Mouse (Mus musculus) heart, adult 2 months (tissue): ENCODE data around the gene Jak3. TPM values are rescaled to one million over a fixed set of nuclear protein-coding genes. Genes with fewer than 3 reads are reported as not detected.

Experiments used
- DNase-seq, 2 experiments: peaks; one replicate each; pipeline ENCODE4 v3.0.0; 2021
- H3K27ac ChIP-seq: fragments of 200-600 bp; 2 replicates; pipeline ENCODE4 v1.8.1; 2022
- H3K27me3 ChIP-seq: fragments of 200-500 bp; 2 replicates; pipeline ENCODE4 v1.6.1; 2012; ENCODE audit warnings: mild to moderate bottlenecking, low read length, inconsistent platforms, mixed read lengths; ENCODE audit not compliant: control insufficient read depth, insufficient read depth
- H3K36me3 ChIP-seq: fragments of 200-500 bp; 2 replicates; pipeline ENCODE4 v1.6.1; 2012; ENCODE audit warnings: low read length, inconsistent platforms; ENCODE audit not compliant: control insufficient read depth, insufficient read depth
- H3K4me1 ChIP-seq: fragments of 200-500 bp; 2 replicates; pipeline ENCODE4 v1.6.1; 2011; ENCODE audit warnings: low read length; ENCODE audit not compliant: control insufficient read depth, insufficient read depth
- H3K4me3 ChIP-seq: fragments of 200-600 bp; 2 replicates; pipeline ENCODE4 v1.8.1; 2022
- H3K79me2 ChIP-seq: fragments of 200-500 bp; replicated peaks from 2 replicates; pipeline ENCODE4 v1.6.1; 2012; ENCODE audit warnings: mild to moderate bottlenecking, inconsistent platforms, low read length, moderate library complexity, mixed read lengths; ENCODE audit not compliant: control insufficient read depth, insufficient read depth
- H3K9ac ChIP-seq: fragments of 200-500 bp; 2 replicates; pipeline ENCODE4 v1.6.1; 2012; ENCODE audit warnings: low read depth, mild to moderate bottlenecking, control low read depth, inconsistent platforms, low read length, mixed read lengths
- CTCF ChIP-seq: fragments of 200-600 bp; IDR thresholded peaks from 2 replicates; pipeline ENCODE4 v1.8.1; 2022; ENCODE audit warnings: antibody characterized with exemption, mild to moderate bottlenecking, moderate library complexity
- EP300 ChIP-seq: fragments of 200-500 bp; IDR thresholded peaks from 2 replicates; pipeline ENCODE4 v1.6.1; 2011; ENCODE audit warnings: low read depth, low read length, control low read depth; ENCODE audit not compliant: insufficient read depth
- POLR2A ChIP-seq: fragments of 200-500 bp; IDR thresholded peaks from 2 replicates; pipeline ENCODE4 v1.6.1; 2011; ENCODE audit warnings: mild to moderate bottlenecking, low read depth, low read length, control low read depth; ENCODE audit not compliant: insufficient read depth
- WGBS: fragments of 180-500 bp; shearing (Covaris S2); methylation state at CpG from one replicate; pipeline ENCODE4 v1.1.7; 2018; 5-methylcytosine and 5-hydroxymethylcytosine counted together
- intact Hi-C: fragments of 180-260 bp; cut with DNase I; formaldehyde crosslinking; loops from one replicate; pipeline ENCODE4 v1.15.1; 2025
- polyA plus RNA-seq: library from polyadenylated mRNA; depleted of rRNA; stranded (reverse); fragments of >200 nt; gene quantifications from 2 replicates; pipeline ENCODE4 v1.2.3, GENCODE M21; 2012
- total RNA-seq, 2 experiments: library from RNA; stranded (reverse); gene quantifications; 2 replicates each; pipeline ENCODE4 v1.2.3; 2021

The Jak3 gene
- total and polyA plus RNA-seq, 3 experiments = 8.1 to 23.3 (median 8.6) TPM

GRCm38 (mm10) chr8:71679116-71679515 is 3.0 kb downstream of the Jak3 start:
- Histone ChIP-seq H3K27me3 (no peaks in the 10 kb centered on the region), H3K79me2 (no peaks in the 10 kb centered on the region), H3K4me3 (no peak overlapping the region; the same call in 1 of the 2 replicates), H3K27ac (no peak overlapping the region), H3K36me3 (no peaks in the 10 kb centered on the region), H3K4me1 (peaks cover 7% of the 10 kb centered on the region; the same call in 1 of the 2 replicates), H3K9ac (peak overlapping the region; percentile 19)
- no peak for DNase-seq
- 58% methylated on average over 16 of the region's 16 CpGs for WGBS
- intact Hi-C loops = no loop called here
- no peak for TF ChIP-seq EP300
- TF ChIP-seq POLR2A = no peak
- TF ChIP-seq CTCF = no peak

- Histone ChIP-seq H3K27ac (no peak overlapping the region), H3K36me3 (no peaks in the 10 kb centered on the region), H3K4me3 (peak overlapping the region; percentile 30), H3K27me3 (no peaks in the 10 kb centered on the region), H3K9ac (peak overlapping the region; percentile 19; the same call in 1 of the 2 replicates), H3K79me2 (no peaks in the 10 kb centered on the region), H3K4me1 (peaks cover 7% of the 10 kb centered on the region; the same call in 1 of the 2 replicates)
- DNase-seq = peak; percentile 66 to 71
- TF ChIP-seq EP300 = no peak
- TF ChIP-seq POLR2A = no peak
- no peak for TF ChIP-seq CTCF
- 33% methylated on average over 46 of the region's 46 CpGs for WGBS
- intact Hi-C loops = no loop called here
Observed at GRCm38 (mm10) chr8:71679550-71680168, 3.6 kb downstream of the Jak3 start.

GRCm38 (mm10) chr8:71680471-71680870 is 4.4 kb downstream of the Jak3 start:
- intact Hi-C loops = no loop called here
- WGBS = 56% methylated on average over 21 of the region's 21 CpGs
- H3K27me3 ChIP-seq = no peaks in the 10 kb centered on the region
- H3K79me2 ChIP-seq = no peaks in the 10 kb centered on the region
- TF ChIP-seq POLR2A (no peak), CTCF (no peak), EP300 (no peak)
- DNase-seq = no peak
- H3K4me1 ChIP-seq = peaks cover 7% of the 10 kb centered on the region; the same call in 1 of the 2 replicates
- H3K36me3 ChIP-seq = no peaks in the 10 kb centered on the region
- H3K9ac ChIP-seq = no peak overlapping the region
- no peak overlapping the region for H3K27ac ChIP-seq
- no peak overlapping the region for H3K4me3 ChIP-seq

- intact Hi-C loops = no loop called here
Observed at GRCm38 (mm10) chr8:71681369-71681915, 5.3 kb downstream of the Jak3 start.

GRCm38 (mm10) chr8:71682832-71683231 is 6.7 kb downstream of the Jak3 start:
- H3K9ac ChIP-seq = no peak overlapping the region
- H3K4me3 ChIP-seq = no peak overlapping the region
- H3K27ac ChIP-seq = no peak overlapping the region
- no peak for TF ChIP-seq EP300
- TF ChIP-seq POLR2A = no peak
- TF ChIP-seq CTCF = no peak
- no peaks in the 10 kb centered on the region for H3K79me2 ChIP-seq
- H3K4me1 ChIP-seq = peaks cover 6% of the 10 kb centered on the region; the same call in 1 of the 2 replicates
- DNase-seq = no peak
- H3K27me3 ChIP-seq = 0 out of 2 replicates have a peak, but pooled peaks cover 1% of the 10 kb centered on the region
- no peaks in the 10 kb centered on the region for H3K36me3 ChIP-seq
- WGBS = 92% methylated on average over 12 of the region's 12 CpGs
- intact Hi-C loops = no loop called here

More at GRCm38 (mm10) chr8:71681369-71681915, 5.3 kb downstream of the Jak3 start:
- no peak overlapping the region for H3K4me3 ChIP-seq
- peaks cover 6% of the 10 kb centered on the region; the same call in 1 of the 2 replicates for H3K4me1 ChIP-seq
- no peak for DNase-seq
- H3K27ac ChIP-seq = no peak overlapping the region
- WGBS = 57% methylated on average over 18 of the region's 18 CpGs
- no peaks in the 10 kb centered on the region for H3K36me3 ChIP-seq
- no peaks in the 10 kb centered on the region for H3K27me3 ChIP-seq
- no peaks in the 10 kb centered on the region for H3K79me2 ChIP-seq
- TF ChIP-seq CTCF (no peak), POLR2A (no peak), EP300 (no peak)
- H3K9ac ChIP-seq = no peak overlapping the region

- no peak for TF ChIP-seq EP300
- no peak for TF ChIP-seq POLR2A
- TF ChIP-seq CTCF = no peak
- Histone ChIP-seq H3K27me3 (peaks cover 1% of the 10 kb centered on the region; the same call in 1 of the 2 replicates), H3K36me3 (no peaks in the 10 kb centered on the region), H3K27ac (no peak overlapping the region), H3K79me2 (no peaks in the 10 kb centered on the region), H3K4me3 (no peak overlapping the region), H3K9ac (no peak overlapping the region), H3K4me1 (no peaks in the 10 kb centered on the region)
- no peak for DNase-seq
- WGBS = 71% methylated on average over 10 of the region's 10 CpGs
- intact Hi-C loops = no loop called here
Observed at GRCm38 (mm10) chr8:71684701-71685100, 8.6 kb downstream of the Jak3 start.
